Mouse (Mus musculus): ENCODE data around the gene Rabl6. TPM values are rescaled to one million over a fixed set of nuclear protein-coding genes. Genes with fewer than 3 reads are reported as not detected.
"Not testable (repeated sequence)": the region's sequence is repeated elsewhere in the genome, so short reads cannot be mapped to it uniquely, and the experiment has no call there.

Rabl6 gene
- polyA plus RNA-seq, 1 experiment, result 40.9 TPM

GRCm38 (mm10) chr2:25565741-25566140 lies 42.6 kb downstream of the Rabl6 start:
- no peak overlapping the region for H3K4me3 ChIP-seq (ENCODE audit: control insufficient read depth, low read depth, low read length)
- H3K27ac ChIP-seq (ENCODE audit: control insufficient read depth, insufficient read depth, low read depth, low read length), result no peak overlapping the region
- H3K4me1 ChIP-seq (ENCODE audit: control insufficient read depth, insufficient read depth, low read length), result peaks cover 2% of the 10 kb centered on the region; the same call in 1 of the 2 replicates
- H3K27me3 ChIP-seq (ENCODE audit: control insufficient read depth, insufficient read depth, low read length), result no peaks in the 10 kb centered on the region
- no peak for TF ChIP-seq CTCF (IDR thresholded peaks at IDR 0.05; ENCODE audit: control insufficient read depth, insufficient read depth, insufficient replicate concordance, low read depth, low read length)
- TF ChIP-seq POLR2A (IDR thresholded peaks at IDR 0.05; ENCODE audit: control insufficient read depth, low read depth, low read length), result no peak
- no peaks in the 10 kb centered on the region; the same call in 1 of the 2 replicates for H3K36me3 ChIP-seq (ENCODE audit: control insufficient read depth, insufficient read depth, low read length)

GRCm38 (mm10) chr2:25561946-25562345 lies 46.4 kb downstream of the Rabl6 start:
- Histone ChIP-seq H3K4me3 (ENCODE audit: control insufficient read depth, low read depth, low read length) (no peak overlapping the region), H3K27me3 (ENCODE audit: control insufficient read depth, insufficient read depth, low read length) (no peaks in the 10 kb centered on the region), H3K36me3 (ENCODE audit: control insufficient read depth, insufficient read depth, low read length) (no peaks in the 10 kb centered on the region; the same call in 1 of the 2 replicates), H3K4me1 (ENCODE audit: control insufficient read depth, insufficient read depth, low read length) (peaks cover 4% of the 10 kb centered on the region), H3K27ac (ENCODE audit: control insufficient read depth, insufficient read depth, low read depth, low read length) (no peak overlapping the region)
- no peak for TF ChIP-seq POLR2A (IDR thresholded peaks at IDR 0.05; ENCODE audit: control insufficient read depth, low read depth, low read length)
- TF ChIP-seq CTCF (IDR thresholded peaks at IDR 0.05; ENCODE audit: control insufficient read depth, insufficient read depth, insufficient replicate concordance, low read depth, low read length), result no peak

- peaks cover 4% of the 10 kb centered on the region for H3K4me1 ChIP-seq (ENCODE audit: control insufficient read depth, insufficient read depth, low read length)
- no peak overlapping the region for H3K4me3 ChIP-seq (ENCODE audit: control insufficient read depth, low read depth, low read length)
- no peaks in the 10 kb centered on the region for H3K27me3 ChIP-seq (ENCODE audit: control insufficient read depth, insufficient read depth, low read length)
- no peak for TF ChIP-seq POLR2A (IDR thresholded peaks at IDR 0.05; ENCODE audit: control insufficient read depth, low read depth, low read length)
- no peak for TF ChIP-seq CTCF (IDR thresholded peaks at IDR 0.05; ENCODE audit: control insufficient read depth, insufficient read depth, insufficient replicate concordance, low read depth, low read length)
- no peak overlapping the region for H3K27ac ChIP-seq (ENCODE audit: control insufficient read depth, insufficient read depth, low read depth, low read length)
- no peaks in the 10 kb centered on the region; the same call in 1 of the 2 replicates for H3K36me3 ChIP-seq (ENCODE audit: control insufficient read depth, insufficient read depth, low read length)
These were observed 47.8 kb downstream of the Rabl6 start for GRCm38 (mm10) chr2:25560551-25560950.

GRCm38 (mm10) chr2:25558774-25559173 lies 49.5 kb downstream of the Rabl6 start:
- TF ChIP-seq POLR2A (IDR thresholded peaks at IDR 0.05; ENCODE audit: control insufficient read depth, low read depth, low read length) (no peak), CTCF (IDR thresholded peaks at IDR 0.05; ENCODE audit: control insufficient read depth, insufficient read depth, insufficient replicate concordance, low read depth, low read length) (no peak)
- Histone ChIP-seq H3K27ac (ENCODE audit: control insufficient read depth, insufficient read depth, low read depth, low read length) (no peak overlapping the region), H3K4me3 (ENCODE audit: control insufficient read depth, low read depth, low read length) (peak overlapping the region; percentile 95; the same call in 1 of the 2 replicates), H3K4me1 (ENCODE audit: control insufficient read depth, insufficient read depth, low read length) (peaks cover 4% of the 10 kb centered on the region), H3K27me3 (ENCODE audit: control insufficient read depth, insufficient read depth, low read length) (no peaks in the 10 kb centered on the region), H3K36me3 (ENCODE audit: control insufficient read depth, insufficient read depth, low read length) (no peaks in the 10 kb centered on the region; the same call in 1 of the 2 replicates)

GRCm38 (mm10) chr2:25557964-25558360 lies 50.4 kb downstream of the Rabl6 start:
- TF ChIP-seq CTCF (IDR thresholded peaks at IDR 0.05; ENCODE audit: control insufficient read depth, insufficient read depth, insufficient replicate concordance, low read depth, low read length) (no peak), POLR2A (IDR thresholded peaks at IDR 0.05; ENCODE audit: control insufficient read depth, low read depth, low read length) (no peak)
- peak overlapping the region; percentile 75 for H3K27ac ChIP-seq (ENCODE audit: control insufficient read depth, insufficient read depth, low read depth, low read length)

GRCm38 (mm10) chr2:25557221-25557963 lies 50.9 kb downstream of the Rabl6 start, which contains the start of gene Edf1:
TSS of gene Edf1 (plus strand) at chr2:25557847.
- Histone ChIP-seq H3K4me3 (ENCODE audit: control insufficient read depth, low read depth, low read length) (peak within 1 kb of the TSS; percentile 95), H3K27ac (ENCODE audit: control insufficient read depth, insufficient read depth, low read depth, low read length) (peak within 1 kb of the TSS; percentile 75), H3K36me3 (ENCODE audit: control insufficient read depth, insufficient read depth, low read length) (no peaks in the 10 kb centered on the region; the same call in 1 of the 2 replicates), H3K4me1 (ENCODE audit: control insufficient read depth, insufficient read depth, low read length) (peaks cover 4% of the 10 kb centered on the region), H3K27me3 (ENCODE audit: control insufficient read depth, insufficient read depth, low read length) (no peaks in the 10 kb centered on the region)
- TF ChIP-seq CTCF (IDR thresholded peaks at IDR 0.05; ENCODE audit: control insufficient read depth, insufficient read depth, insufficient replicate concordance, low read depth, low read length) (no peak), POLR2A (IDR thresholded peaks at IDR 0.05; ENCODE audit: control insufficient read depth, low read depth, low read length) (peak; percentile 50)

More at GRCm38 (mm10) chr2:25557964-25558360, 50.4 kb downstream of the Rabl6 start:
- Histone ChIP-seq H3K4me3 (ENCODE audit: control insufficient read depth, low read depth, low read length) (peak overlapping the region; percentile 95), H3K27me3 (ENCODE audit: control insufficient read depth, insufficient read depth, low read length) (no peaks in the 10 kb centered on the region), H3K4me1 (ENCODE audit: control insufficient read depth, insufficient read depth, low read length) (peaks cover 4% of the 10 kb centered on the region), H3K36me3 (ENCODE audit: control insufficient read depth, insufficient read depth, low read length) (no peaks in the 10 kb centered on the region; the same call in 1 of the 2 replicates)

- H3K4me3 ChIP-seq (ENCODE audit: control insufficient read depth, low read depth, low read length), result no peak overlapping the region
These were observed 52.0 kb downstream of the Rabl6 start for GRCm38 (mm10) chr2:25556296-25556695.

GRCm38 (mm10) chr2:25555479-25555878 lies 52.8 kb downstream of the Rabl6 start:
- not testable (repeated sequence) for H3K27me3 ChIP-seq (ENCODE audit: control insufficient read depth, insufficient read depth, low read length); H3K4me1 ChIP-seq (ENCODE audit: control insufficient read depth, insufficient read depth, low read length); H3K36me3 ChIP-seq (ENCODE audit: control insufficient read depth, insufficient read depth, low read length); H3K4me3 ChIP-seq (ENCODE audit: control insufficient read depth, low read depth, low read length); H3K27ac ChIP-seq (ENCODE audit: control insufficient read depth, insufficient read depth, low read depth, low read length)

More at GRCm38 (mm10) chr2:25556296-25556695, 52.0 kb downstream of the Rabl6 start:
- Histone ChIP-seq H3K27ac (ENCODE audit: control insufficient read depth, insufficient read depth, low read depth, low read length) (no peak overlapping the region), H3K36me3 (ENCODE audit: control insufficient read depth, insufficient read depth, low read length) (no peaks in the 10 kb centered on the region; the same call in 1 of the 2 replicates), H3K4me1 (ENCODE audit: control insufficient read depth, insufficient read depth, low read length) (peaks cover 4% of the 10 kb centered on the region), H3K27me3 (ENCODE audit: control insufficient read depth, insufficient read depth, low read length) (no peaks in the 10 kb centered on the region)
- no peak for TF ChIP-seq CTCF (IDR thresholded peaks at IDR 0.05; ENCODE audit: control insufficient read depth, insufficient read depth, insufficient replicate concordance, low read depth, low read length)
- no peak for TF ChIP-seq POLR2A (IDR thresholded peaks at IDR 0.05; ENCODE audit: control insufficient read depth, low read depth, low read length)

- not testable (repeated sequence) for H3K27me3 ChIP-seq (ENCODE audit: control insufficient read depth, insufficient read depth, low read length); H3K27ac ChIP-seq (ENCODE audit: control insufficient read depth, insufficient read depth, low read depth, low read length); H3K36me3 ChIP-seq (ENCODE audit: control insufficient read depth, insufficient read depth, low read length); H3K4me3 ChIP-seq (ENCODE audit: control insufficient read depth, low read depth, low read length); H3K4me1 ChIP-seq (ENCODE audit: control insufficient read depth, insufficient read depth, low read length)
These were observed 55.0 kb downstream of the Rabl6 start for GRCm38 (mm10) chr2:25553171-25553786.
